Mouse (Mus musculus) bone marrow, adult 2 months (tissue): ENCODE data around the gene Slc41a2.

Source experiments
- CTCF ChIP-seq: fragments of 200-500 bp; IDR thresholded peaks from 2 replicates; pipeline ENCODE4 v1.5.1; 2011; ENCODE audit warnings: low read length, control low read depth; ENCODE audit not compliant: control insufficient read depth, insufficient read depth
- POLR2A ChIP-seq: fragments of 200-500 bp; IDR thresholded peaks from 2 replicates; pipeline ENCODE4 v1.6.1; 2011; ENCODE audit warnings: low read depth, mild to moderate bottlenecking, control low read depth, low read length, borderline replicate concordance; ENCODE audit not compliant: control insufficient read depth

DNA sequence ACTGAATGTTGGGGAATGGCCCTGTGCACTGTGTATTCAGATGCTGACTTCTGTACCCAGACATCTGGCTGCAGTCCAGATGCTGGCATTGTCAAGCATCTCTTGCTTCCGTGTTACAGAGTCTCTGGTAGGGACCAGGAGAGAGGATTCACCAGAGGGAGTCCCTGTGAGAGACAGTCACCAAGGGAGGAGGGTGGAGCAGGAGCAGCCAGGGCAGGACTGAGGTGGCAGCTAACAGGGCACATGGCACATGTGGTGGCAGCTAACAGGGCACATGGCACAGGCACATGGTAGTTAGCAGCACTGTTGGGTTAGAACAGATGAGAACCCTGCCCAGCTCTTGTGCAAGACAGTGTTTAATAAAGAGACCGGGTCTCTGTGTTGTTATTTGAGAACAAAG is 73.6 kb downstream of the Slc41a2 start:
- TF ChIP-seq POLR2A (no peak), CTCF (no peak)
